Mouse (Mus musculus): ENCODE results near the gene Plxnb1.

GRCm38 (mm10) chr9:109053366-109053765, 41.8 kb upstream of the Plxnb1 start:
- no peak for TF ChIP-seq CTCF (conservative IDR thresholded peaks at IDR 0.05; ENCODE audit: low read length)
- TF ChIP-seq POU5F1 (IDR thresholded peaks at IDR 0.05; ENCODE audit: borderline replicate concordance, low read length): no peak
- TF ChIP-seq NANOG (IDR thresholded peaks at IDR 0.05; ENCODE audit: borderline replicate concordance, low read length): no peak
